Mouse (Mus musculus) telencephalon, adult 2 months (tissue): ENCODE measurements around the gene Aspdh.

Experiments
- DNase-seq: peaks from one replicate; pipeline ENCODE4 v3.0.0-alpha.2; 2011; ENCODE audit warnings: low read depth, low spot score

The Aspdh gene

DNA sequence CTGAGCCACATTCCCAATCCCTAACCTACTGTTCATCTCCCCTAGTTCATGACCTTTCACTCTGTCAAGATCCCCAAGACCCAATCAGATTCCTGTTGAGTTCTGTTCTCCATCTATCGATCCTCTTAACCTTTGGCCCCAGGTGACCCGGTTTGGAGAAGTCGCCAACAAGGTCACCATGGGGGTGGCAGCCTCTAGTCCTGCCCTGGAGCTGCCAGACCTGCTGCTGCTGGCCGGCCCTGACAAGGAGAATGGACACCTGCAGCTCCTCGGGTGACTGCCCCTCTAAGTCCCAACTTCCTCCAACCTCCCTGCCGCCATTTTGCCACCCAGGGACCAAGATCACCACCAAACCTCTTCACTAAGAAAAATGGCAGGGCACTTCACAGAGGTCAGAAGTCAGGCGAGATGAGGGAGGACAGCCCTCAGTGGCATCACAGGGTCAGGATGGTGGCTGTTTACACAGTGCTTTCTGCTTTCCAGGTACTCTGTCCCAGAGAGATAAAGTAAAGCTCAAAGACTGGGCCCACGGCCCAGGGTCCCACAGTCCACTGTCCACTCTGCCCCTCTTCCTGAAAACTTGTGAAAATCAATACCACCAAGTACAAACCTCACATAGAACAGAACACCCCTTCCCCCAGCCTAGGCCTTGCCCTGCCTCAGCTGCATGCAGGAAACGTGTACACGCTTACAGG, 32.3 kb downstream of the Aspdh start:
- DNase-seq = no peak

DNA sequence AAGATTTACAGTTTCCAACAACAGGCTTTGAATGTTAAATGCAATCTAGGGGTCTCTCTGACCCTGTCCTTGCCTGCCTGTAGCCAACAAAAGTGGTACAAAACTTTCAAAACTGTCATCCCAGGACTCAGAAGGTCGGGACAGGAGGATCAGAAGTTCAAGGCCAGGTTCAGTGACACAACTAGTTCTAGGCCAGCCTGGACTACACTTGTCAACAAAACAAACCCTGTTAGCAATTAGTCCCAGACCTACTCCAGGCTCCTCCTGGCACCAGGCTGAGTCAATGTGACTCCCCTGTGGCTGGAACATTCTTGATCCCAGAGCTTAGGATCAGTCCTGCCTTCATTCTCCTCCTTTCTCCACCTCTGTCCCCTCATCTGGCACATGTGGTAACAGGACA, 33.7 kb downstream of the Aspdh start:
- no peak for DNase-seq

DNA sequence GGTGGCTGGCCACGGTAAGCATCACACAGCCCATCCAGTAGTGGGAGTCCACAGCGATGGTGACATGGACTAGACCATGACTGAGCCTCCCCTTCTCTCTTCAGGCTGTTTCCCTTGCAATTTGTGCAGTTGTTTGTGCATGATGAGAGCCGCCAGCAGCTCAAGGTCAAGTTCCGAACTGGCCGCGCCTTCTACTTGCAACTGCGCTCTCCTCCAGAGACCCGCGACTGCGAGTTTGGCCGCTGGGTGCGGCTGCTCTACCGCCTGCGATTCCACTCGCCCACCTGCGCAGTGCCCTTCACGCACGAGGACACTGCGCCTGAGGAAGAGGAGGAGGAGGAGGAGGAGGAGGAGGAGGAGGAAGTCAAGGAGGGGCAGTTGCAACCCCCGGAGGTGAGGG, 34.9 kb downstream of the Aspdh start:
- DNase-seq = no peak

DNA sequence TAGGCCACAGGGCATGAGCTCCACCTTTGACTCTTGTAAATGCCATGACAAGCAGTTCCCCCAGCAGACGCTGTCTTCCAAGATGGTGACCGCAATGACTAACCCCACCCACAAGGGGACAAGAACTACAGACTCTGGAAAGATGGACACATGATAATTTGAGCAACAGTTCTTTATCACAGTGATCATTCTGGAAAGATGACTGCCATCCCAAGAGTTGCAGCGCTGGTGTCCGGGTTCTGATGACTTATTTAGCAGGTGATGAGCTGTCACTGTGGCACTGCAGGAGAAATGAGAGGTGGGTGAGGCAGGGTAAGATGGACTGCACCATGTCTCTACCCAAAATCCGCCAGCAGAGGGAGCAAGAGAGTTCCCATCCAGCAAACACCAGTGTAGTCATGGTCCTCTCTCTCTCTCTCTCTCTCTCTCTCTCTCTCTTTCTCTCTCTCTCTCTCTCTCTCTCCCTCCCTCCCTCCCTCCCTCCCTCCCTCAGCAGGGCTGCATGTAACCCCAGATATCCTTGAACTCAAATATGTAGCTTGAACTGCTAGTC, 36.4 kb downstream of the Aspdh start:
- peak; percentile 55 for DNase-seq

- DNase-seq = no peak
Measured at GRCm38 (mm10) chr7:44507491-44507890, 42.3 kb downstream of the Aspdh start.
